ENCODE assay signal across 19 mouse cellular contexts in the genomic region with DNA sequence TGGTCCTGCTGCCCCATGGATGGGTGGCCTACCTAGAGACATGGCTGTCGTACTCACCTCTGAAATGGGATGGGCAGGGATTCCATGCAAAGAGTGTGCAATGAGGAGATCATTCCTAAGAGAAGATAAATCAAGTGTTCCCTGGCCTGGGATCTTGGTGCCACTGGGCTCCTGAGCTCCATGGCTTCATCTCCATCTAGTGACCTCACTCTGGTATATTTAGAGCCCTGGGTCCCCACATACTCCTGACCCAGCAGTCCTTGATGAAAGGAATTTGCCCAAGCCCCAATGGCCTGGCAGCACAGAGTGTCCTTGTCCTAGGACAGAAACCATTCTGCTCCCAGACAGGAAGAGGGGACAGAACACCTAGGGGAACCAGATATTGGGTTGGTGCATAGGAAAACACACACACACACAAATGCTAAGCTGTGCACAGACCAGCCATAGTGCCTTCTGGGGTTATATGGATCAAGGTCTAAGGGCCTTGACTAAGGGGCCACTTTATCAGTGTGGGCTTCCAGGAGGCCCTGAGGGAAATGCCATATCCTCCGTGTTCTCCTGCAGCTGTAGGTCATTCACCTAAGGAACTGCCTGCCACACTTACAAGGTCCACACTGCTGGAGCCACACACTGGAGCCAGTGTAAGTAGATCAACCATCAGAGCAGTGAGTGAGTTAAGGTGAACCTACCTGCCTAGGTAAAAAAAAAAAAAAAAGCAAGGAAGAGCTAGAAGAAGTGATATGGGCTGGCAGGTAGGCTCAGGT. TPM values are rescaled to one million over a fixed set of nuclear protein-coding genes. Genes with fewer than 3 reads are reported as not detected.
A peak's percentile ranks its signal among the peaks of the same experiment; 100 is the strongest.
DNase-seq lines count a peak whose midpoint lies in the region; ATAC-seq and TF ChIP-seq lines count a peak whose summit lies in the region.
"Had no signal": no experiment of that assay in that cellular context is flagged by ENCODE, and none has a peak within 500 bp of the region (broad histone marks: within the 10 kb centered on the region; RNA-seq: fewer than 3 reads in every experiment).

No protein-coding gene starts in this region.

- peak overlapping the region; percentile 57; the same call in 1 of the 2 replicates for H3K27ac ChIP-seq in layer of hippocampus, adult 2 months
- peak overlapping the region; percentile 80 for H3K27ac ChIP-seq in heart, embryonic 13.5 days (replicated peaks)
- H3K27ac ChIP-seq: embryonic facial prominence, embryonic 12.5 days; hindbrain, embryonic 15.5 days; midbrain, embryonic 10.5 days; neural tube, embryonic 13.5 days had no signal

- H3K4me3 ChIP-seq in layer of hippocampus, adult 2 months: no peak overlapping the region
- H3K4me3 ChIP-seq in heart, embryonic 13.5 days: no peak overlapping the region
- H3K4me3 ChIP-seq: embryonic facial prominence, embryonic 12.5 days; hindbrain, embryonic 15.5 days; midbrain, embryonic 10.5 days; neural tube, embryonic 13.5 days had no signal

- 0 out of 2 replicates have a peak overlapping the region, but pooled peaks have one; percentile 9 for H3K4me2 ChIP-seq in heart, embryonic 13.5 days
- H3K4me2 ChIP-seq: embryonic facial prominence, embryonic 12.5 days; hindbrain, embryonic 15.5 days; neural tube, embryonic 13.5 days had no signal

- TF ChIP-seq CTCF in layer of hippocampus, adult 2 months (conservative IDR thresholded peaks at IDR 0.05): no peak

- intact Hi-C loops in heart, postnatal 36 days (cut with DNase I): no loop called here

- 0 out of 2 replicates have a peak, but pooled peaks have one; percentile 6 for ATAC-seq in heart, embryonic 13.5 days (ENCODE audit: extremely low read depth, insufficient number of reproducible peaks, low FRiP score, low TSS enrichment)
- ATAC-seq: forebrain, embryonic 16.5 days had no signal

- no peaks in the 10 kb centered on the region for H3K27me3 ChIP-seq in heart, embryonic 13.5 days (replicated peaks)
- H3K27me3 ChIP-seq: embryonic facial prominence, embryonic 12.5 days; hindbrain, embryonic 15.5 days; neural tube, embryonic 13.5 days had no signal

- peaks cover 53% of the 10 kb centered on the region for H3K4me1 ChIP-seq in heart, embryonic 13.5 days
- H3K4me1 ChIP-seq: embryonic facial prominence, embryonic 12.5 days; midbrain, embryonic 10.5 days had no signal

- peak overlapping the region; percentile 11; the same call in 1 of the 2 replicates for H3K9ac ChIP-seq in heart, embryonic 13.5 days
- H3K9ac ChIP-seq: embryonic facial prominence, embryonic 12.5 days; hindbrain, embryonic 15.5 days; neural tube, embryonic 13.5 days had no signal

- 68% methylated on average over 2 of the region's 2 CpGs for WGBS in heart, embryonic 13.5 days

- H3K9me3 ChIP-seq in heart, embryonic 13.5 days: no peaks in the 10 kb centered on the region
- H3K9me3 ChIP-seq: embryonic facial prominence, embryonic 12.5 days; hindbrain, embryonic 15.5 days; midbrain, embryonic 10.5 days; neural tube, embryonic 13.5 days had no signal

- no peak for DNase-seq in layer of hippocampus, adult 2 months (ENCODE audit: low spot score in 2 of 2)
- DNase-seq in layer of hippocampus, postnatal 10 days (ENCODE audit: low spot score in 2 of 2): no peak
- DNase-seq in heart, postnatal 36 days: peak; percentile 54 to 58
- no peak for DNase-seq in spleen, postnatal 36 days (ENCODE audit: low spot score in 2 of 2)
- no peak for DNase-seq in retina, postnatal 1 day
- no peak for DNase-seq in layer of hippocampus, postnatal 36 days
- DNase-seq: adrenal gland, postnatal 10 days; kidney, adult 8-10 months; kidney, postnatal 4 days; lung, adult 2 months; lung, postnatal 4 days; right cerebral cortex, postnatal 14 days; thymus, postnatal 25 days had no signal

- H3K36me3 ChIP-seq in heart, embryonic 13.5 days: peaks cover 33% of the 10 kb centered on the region

RNA-seq across cellular contexts. Expression of a gene that starts 7.3 kb away (rescaled TPM):
- 10 to 100 TPM; 45.2 to 48.2 TPM for total RNA-seq in layer of hippocampus, adult 2 months (2021)
- 10 to 100 TPM; 37.6 to 40.2 TPM for total RNA-seq in layer of hippocampus, postnatal 10 days (2021)
- polyA plus RNA-seq in heart, embryonic 13.5 days (2015; fragmentation: Nextera tagmentation; extraction: Ambion mirVana): 11.9 and 12.4 TPM in 2 replicates
- 10 to 100 TPM; 68.5 to 72.2 TPM for total RNA-seq in heart, postnatal 36 days (2021)
- 10 to 100 TPM; 47.2 to 47.4 TPM for total RNA-seq in layer of hippocampus, postnatal 36 days (2021)

RNA-seq across cellular contexts. Expression of a gene that starts 24.7 kb away (rescaled TPM):
- total RNA-seq in layer of hippocampus, adult 2 months (2021): 10 to 100 TPM; 83.1 TPM
- 10 to 100 TPM; 61.5 to 69.8 TPM for total RNA-seq in layer of hippocampus, postnatal 10 days (2021)
- polyA plus RNA-seq in heart, embryonic 13.5 days (2015; fragmentation: Nextera tagmentation; extraction: Ambion mirVana): 40.1 and 45.6 TPM in 2 replicates
- 10 to 100 TPM; 36.4 to 45.2 TPM for total RNA-seq in heart, postnatal 36 days (2021)
- total RNA-seq in layer of hippocampus, postnatal 36 days (2021): 10 to 100 TPM; 70.2 to 77.2 TPM

RNA-seq across cellular contexts. Expression of a gene that starts 48.4 kb away (rescaled TPM):
- total RNA-seq in layer of hippocampus, adult 2 months (2021): 10 to 100 TPM; 10.5 to 10.6 TPM
- 1 to 10 TPM; 8.9 to 9.2 TPM for total RNA-seq in layer of hippocampus, postnatal 10 days (2021)
- polyA plus RNA-seq in heart, embryonic 13.5 days (2015; fragmentation: Nextera tagmentation; extraction: Ambion mirVana): 9.1 and 9.3 TPM in 2 replicates
- total RNA-seq in heart, postnatal 36 days (2021): 1 to 10 TPM; 7.6 to 7.9 TPM
- 10 to 100 TPM in 1 of 2 experiments, 1 to 10 TPM in 1; 9.9 to 11.0 TPM for total RNA-seq in layer of hippocampus, postnatal 36 days (2021)

RNA-seq across cellular contexts. Expression of a gene that starts 56.0 kb away (rescaled TPM):
- total RNA-seq in layer of hippocampus, adult 2 months (2021): 10 to 100 TPM; 10.9 to 11.7 TPM
- 10 to 100 TPM; 11.0 to 13.0 TPM for total RNA-seq in layer of hippocampus, postnatal 10 days (2021)
- 8.8 and 9.4 TPM in 2 replicates for polyA plus RNA-seq in heart, embryonic 13.5 days (2015; fragmentation: Nextera tagmentation; extraction: Ambion mirVana)
- total RNA-seq in heart, postnatal 36 days (2021): 1 to 10 TPM; 4.6 to 5.8 TPM
- 10 to 100 TPM; 14.7 to 15.7 TPM for total RNA-seq in layer of hippocampus, postnatal 36 days (2021)

RNA-seq across cellular contexts. Expression of a gene that starts 56.0 kb away (rescaled TPM):
- total RNA-seq in layer of hippocampus, adult 2 months (2021): under 1 TPM; 0.52 to 0.90 TPM
- total RNA-seq in layer of hippocampus, postnatal 10 days (2021): 1 to 10 TPM in 1 of 2 experiments, under 1 TPM in 1; 0.67 to 1.2 TPM
- 1.1 and 1.2 TPM in 2 replicates for polyA plus RNA-seq in heart, embryonic 13.5 days (2015; fragmentation: Nextera tagmentation; extraction: Ambion mirVana)
- total RNA-seq in heart, postnatal 36 days (2021): 10 to 100 TPM; 17.1 to 22.0 TPM
- 1 to 10 TPM in 1 of 2 experiments, under 1 TPM in 1; 0.32 to 1.4 TPM for total RNA-seq in layer of hippocampus, postnatal 36 days (2021)

Comparison
In these comparisons a context has a peak if more than half of its experiments do, and no peak if none do; other contexts are left out.
1. DNase-seq: peak in heart, postnatal 36 days (2 of 2); none in layer of hippocampus, adult 2 months (0 of 2), layer of hippocampus, postnatal 10 days (0 of 2), spleen, postnatal 36 days (0 of 2), retina, postnatal 1 day (single experiment) and layer of hippocampus, postnatal 36 days (0 of 2).